Mouse (Mus musculus) layer of hippocampus, postnatal 10 days (tissue): ENCODE results near the gene Zfp212. TPM values are rescaled to one million over a fixed set of nuclear protein-coding genes. Genes with fewer than 3 reads are reported as not detected.

Experiments
- DNase-seq, 2 experiments: peaks; one replicate each; pipeline ENCODE4 v3.0.0; 2021; ENCODE audit warnings: low spot score in 2 of 2
- long read RNA-seq: library from polyadenylated mRNA; stranded (forward); transcript quantifications from one replicate; pipeline ENCODE4 v2.0.0, GENCODE M21; 2023
- total RNA-seq, 2 experiments: library from RNA; stranded (reverse); gene quantifications; 2 replicates each; pipeline ENCODE4 v1.2.3; 2021

The Zfp212 gene
- 10 to 100 TPM; 16.9 to 17.2 TPM for total RNA-seq
- long read RNA-seq, transcript Zfp212-201 (5 exons, 2,801 nt), result major isoform, 7 of 11 reads
- long read RNA-seq, partial matches to known transcripts, result 0 of 11 reads
- long read RNA-seq, other reads (novel, unspliced or antisense), result 4 of 11 reads

- DNase-seq, result peak; percentile 81 to 88
Observed at GRCm38 (mm10) chr6:47920447-47921340, at the start of gene Zfp212. TSS of gene Zfp212 (plus strand) at chr6:47920476.

DNA sequence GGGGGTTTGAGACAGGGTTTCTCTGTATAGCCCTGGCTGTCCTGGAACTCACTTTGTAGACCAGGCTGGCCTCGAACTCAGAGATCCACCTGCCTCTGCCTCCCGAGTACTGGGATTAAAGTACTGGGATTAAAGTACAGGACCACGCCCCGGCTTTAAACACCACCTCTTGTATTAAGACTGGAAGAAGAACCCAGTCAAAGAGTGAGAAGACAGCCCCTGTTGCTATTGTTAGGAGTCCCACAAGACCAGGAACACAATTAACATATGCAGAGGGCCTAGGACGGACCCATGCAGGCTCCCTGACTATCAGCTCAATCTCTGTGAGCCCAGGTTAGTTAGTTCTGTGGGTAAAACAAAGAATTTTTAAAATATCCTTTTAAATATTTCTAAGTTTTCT lies 48.0 kb upstream of the Zfp212 start:
- no peak for DNase-seq

DNA sequence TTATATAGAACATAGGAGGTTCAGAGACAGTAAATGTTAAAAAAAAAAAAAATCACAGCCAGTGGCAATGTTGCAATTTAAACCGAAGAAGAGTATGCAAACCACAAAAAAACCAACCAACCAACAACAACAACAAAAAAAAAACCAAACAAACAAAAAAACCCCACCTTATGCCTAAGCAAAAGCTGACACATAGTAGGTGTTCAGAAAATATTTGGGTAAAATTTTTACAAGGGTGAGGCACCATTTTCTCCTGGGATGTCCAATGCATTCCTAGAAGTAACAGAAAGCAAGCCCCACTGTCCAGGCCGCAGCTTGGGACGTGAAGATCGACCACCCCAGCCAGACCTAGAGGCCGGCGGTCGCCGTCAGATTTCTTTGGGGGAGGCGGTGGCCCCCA lies 43.2 kb upstream of the Zfp212 start, which contains the start of gene Zfp282:
TSS of gene Zfp282 (plus strand) at position 147 of the 400 bp plus-strand sequence.
- no peak for DNase-seq

DNA sequence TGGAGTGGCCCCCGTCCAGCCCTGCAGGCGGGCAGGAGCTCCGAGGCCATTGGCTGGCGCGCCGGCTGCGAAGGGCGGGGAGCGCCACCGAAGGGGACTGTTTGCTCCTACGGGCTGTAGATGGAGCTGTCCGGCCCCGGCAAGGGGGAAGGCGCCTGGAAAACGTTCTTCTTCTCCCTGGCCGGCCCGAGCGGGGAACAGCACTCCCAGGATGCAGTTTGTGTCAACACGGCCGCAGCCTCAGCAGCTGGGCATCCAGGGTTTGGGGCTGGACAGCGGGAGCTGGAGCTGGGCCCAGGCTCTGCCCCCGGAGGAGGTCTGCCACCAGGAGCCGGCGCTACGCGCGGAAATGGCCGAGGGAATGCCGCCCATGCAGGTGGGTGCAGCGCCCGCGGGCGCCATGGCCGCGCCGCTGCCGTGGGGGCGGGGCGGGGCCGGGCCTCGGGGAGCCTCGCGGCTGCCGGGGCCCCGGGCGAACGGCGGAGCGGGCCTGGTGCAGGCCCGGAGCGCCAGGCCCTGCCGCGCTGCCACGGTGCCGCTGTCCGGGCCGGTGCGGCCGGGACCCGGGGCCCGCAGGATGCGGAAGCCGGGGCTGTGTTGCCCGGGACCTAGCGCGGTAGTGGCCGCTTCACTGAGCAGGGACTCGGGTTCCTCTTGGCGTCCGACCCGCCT lies 42.7 kb upstream of the Zfp212 start:
- peak; percentile 90 to 91 for DNase-seq

GRCm38 (mm10) chr6:47878133-47878514 lies 42.2 kb upstream of the Zfp212 start:
- DNase-seq, result no peak

DNA sequence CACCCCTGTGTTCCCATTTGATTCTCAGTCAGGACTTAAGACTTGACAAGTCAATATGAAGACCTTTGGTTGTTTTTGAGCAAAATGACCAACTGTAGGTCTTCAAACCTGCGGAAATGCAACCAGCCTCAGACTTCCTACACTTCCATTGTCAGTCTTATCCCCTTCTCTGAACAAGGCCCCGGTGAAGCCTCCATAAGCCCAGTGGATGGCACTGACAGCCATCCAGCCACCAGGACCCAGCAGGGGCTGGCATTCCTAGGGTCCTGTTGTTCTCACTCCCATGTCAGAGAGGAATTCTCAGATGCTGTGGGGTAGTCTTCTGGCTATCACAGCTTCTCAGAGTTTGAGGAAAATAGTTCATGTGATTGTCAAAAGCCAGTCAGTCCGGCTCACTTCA lies 41.7 kb upstream of the Zfp212 start:
- DNase-seq, result no peak

DNA sequence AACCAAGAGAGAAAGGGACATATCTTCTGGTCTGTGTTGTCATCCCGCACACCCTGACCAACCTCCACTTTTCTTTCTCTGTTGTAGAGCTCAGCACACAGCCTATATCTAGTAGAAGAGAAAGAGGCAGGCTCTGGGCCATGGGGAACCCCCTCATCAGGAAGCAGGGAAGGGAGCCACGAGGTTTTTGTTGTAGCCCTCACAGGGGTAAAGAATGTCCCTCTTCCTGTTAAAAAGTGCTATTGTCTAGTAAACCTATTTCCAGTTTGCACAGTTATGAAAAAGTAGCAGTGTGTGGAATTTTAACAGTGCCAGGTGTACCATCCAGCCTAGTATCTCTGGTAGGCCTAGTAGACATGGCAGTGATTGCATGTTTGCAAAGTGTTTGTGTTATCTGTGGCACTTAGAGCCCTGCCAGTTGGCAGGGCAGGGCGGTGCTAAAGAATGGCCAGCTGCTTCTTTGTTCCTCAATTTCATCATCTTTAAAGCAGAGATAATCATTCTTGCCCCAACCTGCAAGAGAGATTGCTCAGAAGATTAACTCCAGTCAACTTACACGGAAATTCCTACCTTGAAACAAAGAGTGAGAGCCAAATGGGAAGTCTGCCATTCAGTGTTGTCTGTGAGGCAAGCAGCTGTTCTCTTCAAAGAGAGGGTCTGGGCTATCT lies 41.1 kb upstream of the Zfp212 start:
- no peak for DNase-seq

DNA sequence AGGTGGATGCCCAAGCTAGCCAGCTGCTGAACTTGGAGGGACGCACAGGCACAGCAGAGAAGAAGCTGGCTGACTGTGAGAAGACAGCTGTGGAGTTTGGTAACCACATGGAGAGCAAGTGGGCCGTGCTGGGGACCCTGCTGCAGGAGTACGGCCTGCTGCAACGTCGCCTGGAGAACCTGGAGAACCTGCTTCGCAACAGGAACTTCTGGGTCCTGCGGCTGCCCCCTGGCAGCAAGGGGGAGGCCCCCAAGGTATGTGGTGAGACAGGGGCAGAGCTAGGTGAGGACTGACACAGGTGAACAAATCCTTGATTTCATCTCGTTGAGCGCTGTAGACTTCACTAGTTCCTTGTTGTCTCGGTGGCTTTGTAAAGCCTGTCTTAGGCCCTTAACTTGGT lies 40.1 kb upstream of the Zfp212 start:
- DNase-seq, result no peak

- no peak for DNase-seq
Observed at GRCm38 (mm10) chr6:47888812-47889383, 31.4 kb upstream of the Zfp212 start.

- no peak for DNase-seq
Observed at GRCm38 (mm10) chr6:47899416-47899815, 20.9 kb upstream of the Zfp212 start.

DNA sequence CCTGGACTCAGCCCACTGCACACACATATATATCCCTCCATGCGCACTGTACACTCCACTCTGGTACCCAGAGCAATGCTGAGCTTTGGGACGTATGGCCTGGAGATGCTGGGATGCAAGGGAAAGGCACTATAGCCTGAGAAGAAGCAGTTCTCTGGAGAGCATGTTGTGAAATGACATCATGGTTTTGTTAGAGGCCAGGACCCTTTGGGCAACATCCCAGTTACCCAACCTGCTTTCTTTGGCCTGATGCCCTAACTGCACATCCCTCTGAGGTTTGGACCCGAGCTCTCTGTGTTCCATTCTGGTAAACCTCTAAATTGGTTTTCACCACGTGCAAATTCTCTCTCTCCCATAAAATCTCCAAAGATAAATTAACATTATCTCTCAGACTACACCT lies 16.7 kb upstream of the Zfp212 start:
- no peak for DNase-seq

DNA sequence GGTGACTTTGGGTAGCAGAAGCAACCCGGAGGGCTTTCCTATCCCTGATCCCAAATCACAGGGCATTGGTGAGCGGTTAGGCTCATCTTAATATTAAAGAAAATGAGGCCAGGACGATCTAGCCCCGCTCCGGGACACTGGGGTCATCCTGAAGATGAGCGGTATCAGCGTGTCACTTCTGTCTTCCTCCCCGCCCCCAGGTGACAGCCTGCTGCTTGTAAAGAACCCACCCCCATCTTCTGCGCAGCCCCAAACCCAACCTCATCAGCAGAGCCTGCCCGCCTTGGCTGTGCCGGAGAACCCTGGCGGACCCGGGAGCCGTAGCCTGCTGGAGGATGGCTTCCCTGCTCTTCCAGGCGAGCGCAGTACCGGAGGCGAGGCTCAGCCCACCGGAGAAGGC lies 15.9 kb upstream of the Zfp212 start:
- no peak for DNase-seq

DNA sequence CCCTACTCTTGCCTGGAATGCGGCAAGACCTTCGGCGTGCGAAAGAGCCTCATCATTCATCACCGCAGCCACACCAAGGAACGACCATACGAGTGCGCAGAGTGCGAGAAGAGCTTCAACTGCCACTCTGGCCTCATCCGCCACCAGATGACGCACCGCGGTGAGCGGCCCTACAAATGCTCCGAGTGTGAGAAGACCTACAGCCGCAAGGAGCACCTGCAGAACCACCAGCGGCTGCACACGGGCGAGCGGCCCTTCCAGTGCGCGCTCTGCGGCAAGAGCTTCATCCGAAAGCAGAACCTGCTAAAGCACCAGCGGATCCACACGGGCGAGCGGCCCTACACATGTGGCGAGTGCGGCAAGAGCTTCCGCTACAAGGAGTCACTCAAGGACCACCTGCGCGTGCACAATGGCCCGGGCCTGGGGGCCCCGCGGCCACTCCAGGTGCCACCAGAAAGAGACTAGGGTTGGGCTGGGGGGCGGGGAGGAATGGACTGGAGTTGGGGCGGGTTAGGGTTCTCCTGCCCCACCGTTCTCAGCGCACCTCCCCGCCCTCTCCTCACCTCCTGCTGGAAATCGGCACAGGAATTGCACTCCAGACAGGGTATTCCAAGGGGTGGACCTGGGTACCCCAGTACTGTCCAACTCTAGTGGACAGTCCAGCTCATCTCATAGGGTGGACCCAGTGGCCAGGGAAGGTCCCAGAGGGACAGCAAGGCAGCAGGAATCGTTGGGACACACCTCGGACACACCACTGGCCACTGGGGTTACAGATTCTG lies 15.2 kb upstream of the Zfp212 start:
- DNase-seq, result no peak

DNA sequence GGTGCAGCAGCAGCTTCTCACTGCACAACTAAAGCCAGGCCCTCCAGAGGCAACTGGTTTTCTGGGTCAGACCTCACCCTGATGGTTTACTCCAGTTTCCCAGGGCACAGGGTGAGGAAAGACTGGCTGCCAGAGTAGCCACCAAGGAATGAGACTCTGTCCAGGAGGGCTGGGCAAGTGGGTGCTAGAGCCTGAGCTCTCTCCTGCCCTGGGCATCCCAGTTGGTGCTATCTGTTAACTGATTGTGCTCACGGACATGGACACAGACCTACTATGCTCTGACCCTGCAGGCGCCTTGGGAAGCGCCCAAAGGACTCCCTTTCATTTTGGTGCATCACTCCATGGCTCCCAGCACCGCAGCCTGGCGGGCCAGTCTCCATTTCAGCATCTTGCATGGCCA lies 13.9 kb upstream of the Zfp212 start:
- DNase-seq, result no peak

DNA sequence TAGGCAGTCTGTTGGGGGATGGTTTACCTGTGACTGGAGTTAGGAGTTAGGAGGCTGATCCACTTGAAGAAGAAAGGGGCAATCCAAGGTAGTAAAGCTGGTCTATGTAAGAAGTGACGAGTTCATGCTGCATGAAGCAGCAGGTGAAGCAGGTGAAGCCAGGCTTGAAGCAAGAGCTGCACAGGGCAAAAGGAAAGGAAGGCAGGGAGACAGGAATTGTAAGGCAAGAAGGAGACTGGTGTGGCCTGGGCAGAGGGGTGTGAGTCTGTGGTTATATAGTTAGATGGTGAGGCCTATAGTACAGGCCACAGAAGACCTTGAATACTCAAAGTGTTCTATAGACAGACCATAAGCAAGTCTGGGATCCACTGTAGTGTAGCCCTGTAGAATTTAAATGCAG lies 11.3 kb upstream of the Zfp212 start:
- no peak for DNase-seq

DNA sequence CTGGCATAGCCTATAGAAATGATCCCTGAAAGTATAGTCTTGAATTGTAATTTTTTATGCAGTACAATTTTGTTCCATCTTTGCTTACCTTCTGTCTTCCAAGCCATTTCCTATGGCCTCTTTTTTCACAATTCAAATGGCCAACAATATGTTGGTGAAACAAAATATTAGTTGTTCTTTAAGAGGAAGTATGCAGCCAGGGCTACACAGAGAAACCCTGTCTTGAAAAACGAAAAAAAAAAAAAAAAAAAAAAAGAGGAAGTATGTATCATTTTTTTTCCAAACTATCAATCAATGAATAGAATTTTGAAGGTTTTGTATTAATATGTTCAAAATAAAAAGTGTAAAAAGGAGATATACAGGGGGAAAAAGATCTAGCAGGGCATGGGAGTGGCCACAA lies 8.6 kb upstream of the Zfp212 start:
- DNase-seq, result no peak

- DNase-seq, result no peak
Observed at GRCm38 (mm10) chr6:47912991-47913390, 7.3 kb upstream of the Zfp212 start.

DNA sequence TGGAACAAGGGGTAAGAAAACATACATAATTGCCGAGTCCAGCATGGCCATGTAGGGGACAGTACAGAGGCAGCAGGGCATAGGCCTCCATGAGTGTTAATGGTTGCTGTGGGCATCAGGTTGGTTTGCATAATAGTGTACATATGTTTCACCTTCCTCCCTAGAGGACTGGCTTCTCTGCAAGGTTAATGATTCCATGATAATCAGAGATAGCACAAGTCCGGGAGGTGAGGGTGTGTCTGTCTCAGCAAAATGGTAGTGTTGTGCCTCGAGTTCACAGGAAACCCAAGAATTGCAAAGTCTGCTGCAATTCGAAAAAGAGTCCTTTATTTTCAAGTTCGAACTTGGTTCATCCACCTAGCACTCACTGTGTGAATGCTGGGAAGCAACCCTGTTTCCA lies 3.2 kb upstream of the Zfp212 start:
- DNase-seq, result no peak

DNA sequence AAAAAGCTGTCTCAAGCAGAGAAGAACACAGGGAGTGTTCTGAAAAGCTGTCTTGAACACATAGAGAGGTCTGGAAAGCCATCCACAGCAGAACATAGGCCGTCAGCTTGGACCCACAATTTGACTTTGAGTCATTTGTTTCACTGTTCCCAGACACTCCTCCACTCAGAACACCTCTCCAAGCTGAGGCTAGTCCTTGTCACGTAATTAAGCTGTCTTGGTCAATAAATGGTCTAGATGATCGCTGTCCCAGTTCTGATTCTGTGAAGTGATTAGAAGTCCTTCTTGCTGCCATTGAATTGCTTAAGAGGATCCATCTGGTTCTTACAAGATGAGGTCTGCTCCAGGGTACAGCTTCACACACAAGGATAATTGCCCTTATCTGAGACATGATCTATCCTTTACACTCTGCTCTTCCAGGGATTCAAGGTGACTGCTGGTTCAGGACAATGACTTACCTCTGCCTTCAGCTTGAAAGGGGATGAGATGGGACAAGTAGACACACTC lies 1.5 kb upstream of the Zfp212 start:
- no peak for DNase-seq

GRCm38 (mm10) chr6:47919646-47920446 lies 430 bp upstream of the Zfp212 start:
- DNase-seq, result no peak
